Mouse (Mus musculus) myocyte (in vitro differentiated cells): ENCODE results near the gene Mrpl53.

Experiments
- CEBPB ChIP-seq: IDR thresholded peaks from 2 replicates; pipeline ENCODE4 v1.6.1; 2011; ENCODE audit warnings: mild to moderate bottlenecking, moderate library complexity; ENCODE audit not compliant: poor library complexity, insufficient read depth, severe bottlenecking
- E2F4 ChIP-seq: IDR thresholded peaks from one replicate; pipeline ENCODE4 v1.6.1; 2011; ENCODE audit warnings: mild to moderate bottlenecking, control low read depth, moderate library complexity; ENCODE audit not compliant: insufficient read depth
- MAX ChIP-seq: IDR thresholded peaks from one replicate; pipeline ENCODE4 v1.6.1; 2011; ENCODE audit warnings: low read depth, mild to moderate bottlenecking, control low read depth
- MYOD1 ChIP-seq, 3 experiments: IDR thresholded peaks; one replicate each; pipeline ENCODE4 v1.6.1; 2011; ENCODE audit warnings: control low read depth in 2 of 3, low read depth in 2 of 3, mild to moderate bottlenecking in 2 of 3, moderate library complexity in 1 of 3; ENCODE audit not compliant: insufficient read length in 2 of 3, control insufficient read depth in 1 of 3
- MYOG ChIP-seq, 3 experiments: IDR thresholded peaks; one replicate each; pipeline ENCODE4 v1.6.1; 2011; ENCODE audit warnings: control low read depth in 2 of 3, low read depth in 2 of 3, mild to moderate bottlenecking in 2 of 3; ENCODE audit not compliant: insufficient read length in 2 of 3, control insufficient read depth in 1 of 3, insufficient read depth in 1 of 3
- POLR2A ChIP-seq: IDR thresholded peaks from one replicate; pipeline ENCODE4 v1.6.1; 2011; ENCODE audit warnings: low read depth, mild to moderate bottlenecking, control low read depth, moderate library complexity; ENCODE audit not compliant: insufficient read length
- POLR2AphosphoS2 ChIP-seq: IDR thresholded peaks from one replicate; pipeline ENCODE4 v1.6.1; 2011; ENCODE audit warnings: low read depth, control low read depth; ENCODE audit not compliant: insufficient read length
- REST ChIP-seq: IDR thresholded peaks from one replicate; pipeline ENCODE4 v1.6.1; 2011; ENCODE audit warnings: mild to moderate bottlenecking, control low read depth, moderate library complexity; ENCODE audit not compliant: insufficient read depth, insufficient read length
- SRF ChIP-seq: IDR thresholded peaks from one replicate; pipeline ENCODE4 v1.6.1; 2011; ENCODE audit warnings: low read depth; ENCODE audit not compliant: control insufficient read depth, insufficient read length
- TCF12 ChIP-seq: IDR thresholded peaks from one replicate; pipeline ENCODE4 v1.6.1; 2011; ENCODE audit warnings: mild to moderate bottlenecking, control low read depth; ENCODE audit not compliant: poor library complexity, insufficient read depth, severe bottlenecking
- TCF3 ChIP-seq: IDR thresholded peaks from one replicate; pipeline ENCODE4 v1.6.1; 2011; ENCODE audit warnings: low read depth, control low read depth; ENCODE audit not compliant: insufficient read length
- USF1 ChIP-seq: IDR thresholded peaks from one replicate; pipeline ENCODE4 v1.6.1; 2011; ENCODE audit warnings: low read depth, mild to moderate bottlenecking, control low read depth, moderate library complexity

DNA sequence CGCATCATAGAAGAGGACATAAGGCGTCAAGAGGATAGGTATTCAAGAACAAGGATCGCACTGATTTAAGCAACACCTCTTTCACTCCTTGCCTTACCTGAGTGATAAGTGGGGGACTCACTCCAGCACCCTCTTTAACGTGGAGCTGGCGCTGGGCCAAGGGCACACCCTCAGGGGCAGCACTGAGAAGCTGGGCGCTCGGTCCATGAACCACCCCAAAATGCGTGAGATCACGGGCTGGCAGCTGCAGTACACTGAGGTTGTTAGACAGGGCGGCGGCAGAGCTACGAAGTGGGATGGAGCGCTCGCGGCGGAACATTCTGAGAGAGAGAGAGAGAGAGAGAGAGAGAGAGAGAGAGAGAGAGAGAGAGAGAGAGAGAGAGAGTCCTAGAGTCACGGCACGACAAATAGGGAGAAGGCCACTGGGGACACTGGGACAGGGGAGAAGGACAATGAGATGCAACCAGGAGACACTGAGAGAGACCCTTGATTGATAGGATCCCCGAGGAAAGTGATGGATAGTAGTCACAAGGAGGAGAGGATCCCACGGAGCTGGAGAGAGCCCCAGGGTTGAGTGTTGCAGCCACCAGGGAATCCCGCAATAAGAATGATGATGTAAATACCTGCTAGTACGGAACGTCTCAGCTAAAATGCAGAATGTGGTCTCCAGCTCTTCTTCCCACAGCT, 46.9 kb downstream of the Mrpl53 start:
- TF ChIP-seq CEBPB, result no peak
- no peak for TF ChIP-seq MYOD1 (IDR thresholded peaks at IDR 0.05; ENCODE audit: control insufficient read depth in 1 of 3, insufficient read length in 2 of 3, low read depth in 2 of 3)
- TF ChIP-seq POLR2A, result no peak
- no peak for TF ChIP-seq TCF12
- TF ChIP-seq MYOG (IDR thresholded peaks at IDR 0.05; ENCODE audit: control insufficient read depth in 1 of 3, insufficient read depth in 1 of 3, insufficient read length in 2 of 3, low read depth in 2 of 3), result no peak
- no peak for TF ChIP-seq USF1
- no peak for TF ChIP-seq POLR2AphosphoS2
- no peak for TF ChIP-seq MAX
- no peak for TF ChIP-seq REST
- TF ChIP-seq TCF3, result no peak
- TF ChIP-seq SRF, result no peak
- TF ChIP-seq E2F4, result no peak
